Mouse (Mus musculus) right cerebral cortex, adult 2 months (tissue): ENCODE measurements around the gene Nkx6-1.

Experiments
- DNase-seq, 2 experiments: peaks; one replicate each; pipeline ENCODE4 v3.0.0; 2021 to 2022; ENCODE audit warnings: low spot score in 2 of 2

The Nkx6-1 gene

GRCm38 (mm10) chr5:101664945-101665615 lies at the start of gene Nkx6-1:
Gene Nkx6-1, minus strand, starts transcription at chr5:101664996.
- no peak for DNase-seq

DNA sequence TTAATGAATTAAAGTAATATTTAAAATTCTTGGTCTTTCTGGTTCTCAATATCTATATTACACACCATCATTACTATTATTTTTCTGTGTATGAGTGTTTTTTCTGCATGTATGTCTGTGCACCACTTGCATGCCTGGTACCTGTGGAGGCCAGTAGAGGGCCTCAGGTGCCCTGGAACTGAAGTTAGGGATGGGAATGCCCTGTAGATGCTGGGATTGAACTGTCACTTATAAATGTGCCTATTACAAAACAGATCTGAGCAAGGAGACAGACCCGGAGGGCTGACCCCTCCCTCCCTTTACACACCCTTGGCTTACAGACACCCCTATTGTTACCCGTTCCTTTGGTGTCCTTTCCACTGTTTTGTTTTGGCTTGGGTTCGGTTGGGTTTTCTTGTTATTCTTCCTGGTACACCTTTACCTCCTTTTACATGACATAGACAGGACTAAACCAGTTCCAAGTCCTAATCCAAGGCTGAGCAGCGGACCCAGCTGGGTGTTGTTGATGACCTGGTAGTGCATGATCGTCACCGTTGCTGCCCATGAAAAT lies 48.3 kb upstream of the Nkx6-1 start:
- peak in 1 of 2 experiments; percentile 4 for DNase-seq

DNA sequence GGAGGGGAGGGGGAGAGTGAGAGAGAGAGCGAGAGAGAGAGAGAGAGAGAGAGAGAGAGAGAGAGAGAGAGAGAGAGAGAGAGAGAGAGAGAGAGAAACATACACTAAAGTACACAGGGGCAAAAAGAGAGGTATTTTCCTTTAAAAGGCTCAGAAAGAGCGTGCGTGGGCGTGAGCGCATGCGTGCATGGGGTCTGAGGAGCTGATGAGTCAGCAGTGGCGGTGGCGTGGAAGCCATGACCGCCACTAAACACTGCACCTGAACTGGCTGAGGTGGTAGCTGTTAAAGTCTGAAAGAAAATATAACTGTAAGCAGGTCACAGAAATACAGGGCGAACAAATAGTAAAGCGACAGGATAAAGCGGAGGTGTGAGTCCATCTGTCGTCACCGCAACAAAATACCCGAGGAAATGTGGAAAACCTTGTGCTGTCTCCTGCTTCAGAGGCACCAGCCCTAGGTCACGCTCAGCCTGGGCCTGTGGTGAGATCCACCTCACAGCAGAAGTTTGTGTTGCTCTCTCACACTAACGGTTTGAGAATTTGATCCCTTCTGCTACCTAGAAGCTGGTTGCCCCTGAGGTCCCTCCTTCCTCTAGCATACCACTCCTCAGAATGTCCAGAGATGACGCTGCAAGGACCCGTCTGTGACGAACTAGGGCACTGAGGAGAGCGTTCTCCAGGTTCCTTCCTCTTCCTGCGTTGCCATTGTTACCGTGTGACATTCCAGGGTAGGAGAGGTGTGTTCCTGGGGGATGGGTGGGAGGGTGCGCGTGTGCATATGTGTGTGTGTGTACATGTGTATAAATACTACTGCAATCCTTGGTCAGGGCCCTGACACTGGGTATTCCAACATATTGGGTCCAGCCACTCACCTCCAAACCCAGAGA lies 38.8 kb upstream of the Nkx6-1 start:
- DNase-seq = peak; percentile 5 to 18

- DNase-seq = no peak
Observed at GRCm38 (mm10) chr5:101702636-101703035, 37.8 kb upstream of the Nkx6-1 start.

DNA sequence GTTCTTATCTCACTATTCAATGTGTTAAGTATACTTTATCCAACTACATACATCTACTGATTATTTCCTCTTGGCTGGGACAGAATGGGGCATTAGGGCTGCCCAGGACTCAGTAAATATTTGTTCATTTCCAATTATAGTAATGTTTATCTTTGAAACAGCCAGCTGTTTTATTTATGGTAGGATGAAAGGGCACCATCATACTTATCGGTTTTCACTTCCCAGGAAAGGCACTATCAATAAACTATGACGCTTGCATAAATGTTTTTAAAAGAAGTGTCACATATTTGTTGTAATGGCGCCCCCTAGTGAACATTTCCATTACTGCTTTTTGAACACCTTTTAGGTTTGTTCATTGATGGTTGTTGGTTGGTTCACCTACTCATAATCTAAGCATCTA lies 35.8 kb upstream of the Nkx6-1 start:
- peak; percentile 21 to 69 for DNase-seq

GRCm38 (mm10) chr5:101688581-101688980 lies 23.8 kb upstream of the Nkx6-1 start:
- DNase-seq = peak in 1 of 2 experiments; percentile 5

GRCm38 (mm10) chr5:101683340-101683739 lies 18.5 kb upstream of the Nkx6-1 start:
- DNase-seq = no peak

GRCm38 (mm10) chr5:101680338-101680737 lies 15.5 kb upstream of the Nkx6-1 start:
- no peak for DNase-seq

DNA sequence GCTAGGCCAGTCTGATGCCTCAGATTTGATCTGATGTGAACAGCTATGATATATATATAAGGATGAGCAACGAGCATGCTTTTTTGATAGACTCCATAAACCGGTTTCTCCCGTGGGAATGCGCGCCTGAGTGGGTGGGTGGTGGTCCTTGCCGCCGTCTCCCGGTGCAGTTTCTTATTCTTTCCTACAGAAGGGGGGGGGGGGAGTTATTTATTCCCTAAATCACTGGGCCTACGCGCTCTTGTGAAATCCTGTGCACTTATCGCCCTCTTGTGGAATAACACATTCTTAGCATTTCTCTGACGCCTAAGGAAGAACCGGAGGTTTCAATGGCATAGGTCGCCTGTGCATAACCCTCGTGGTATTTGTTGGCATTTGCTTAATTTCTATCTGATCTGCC lies 4.6 kb upstream of the Nkx6-1 start:
- DNase-seq = no peak

DNA sequence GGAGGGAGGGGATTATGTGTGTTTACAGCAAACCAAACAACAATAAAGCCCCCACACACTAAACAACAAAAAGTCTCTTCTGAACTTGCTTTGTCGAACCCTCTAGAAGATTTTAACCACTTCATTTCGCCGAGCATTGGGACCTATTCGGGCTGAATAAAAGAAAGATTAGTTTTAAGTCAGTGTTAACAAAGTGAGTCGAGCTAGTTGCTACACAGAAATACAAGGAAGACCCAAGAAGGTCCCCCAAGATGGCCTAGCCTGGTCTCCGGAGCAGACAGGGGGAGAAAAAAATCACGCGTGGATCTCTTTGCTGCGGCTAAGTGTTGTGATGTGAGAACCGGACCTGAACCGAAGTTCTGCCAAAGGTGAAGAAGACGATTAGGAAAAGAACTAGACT lies 3.7 kb upstream of the Nkx6-1 start:
- DNase-seq = no peak

GRCm38 (mm10) chr5:101668028-101668427 lies 3.2 kb upstream of the Nkx6-1 start:
- DNase-seq = no peak

DNA sequence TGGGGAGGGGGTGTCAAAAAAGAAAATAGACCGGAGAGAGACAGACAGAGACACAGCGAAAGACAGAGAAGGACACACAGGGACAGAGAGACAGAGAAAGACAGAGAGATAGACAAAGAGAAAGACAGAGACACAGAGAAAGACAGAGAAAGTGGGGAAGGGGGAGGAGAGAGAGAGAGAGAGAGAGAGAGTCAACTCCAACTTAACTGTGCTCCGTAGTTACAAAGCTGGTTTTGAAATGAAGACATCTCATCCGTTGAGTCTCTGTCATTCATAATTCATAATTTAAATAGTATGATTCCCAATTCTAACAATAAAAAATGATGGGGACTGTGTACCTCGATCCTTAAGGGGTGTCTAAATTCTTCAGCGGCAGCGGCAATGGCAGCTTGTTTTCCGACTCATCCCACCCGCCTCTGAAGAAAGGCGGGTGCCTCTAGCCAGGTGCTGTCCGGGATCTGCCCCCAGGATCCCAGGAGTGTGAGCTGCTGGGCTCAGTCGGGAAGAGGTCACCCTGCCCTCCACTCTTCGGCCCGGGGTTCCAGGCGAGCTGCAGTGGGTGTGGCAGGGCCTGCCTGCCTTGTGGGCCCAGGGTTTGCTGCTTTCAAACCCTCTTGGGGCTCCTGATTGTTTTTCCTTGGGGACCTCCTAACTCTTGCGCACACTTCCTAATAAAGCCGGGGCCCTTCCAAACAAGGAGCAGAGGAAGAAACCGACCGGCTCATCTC lies 2.6 kb upstream of the Nkx6-1 start:
- DNase-seq = no peak

DNA sequence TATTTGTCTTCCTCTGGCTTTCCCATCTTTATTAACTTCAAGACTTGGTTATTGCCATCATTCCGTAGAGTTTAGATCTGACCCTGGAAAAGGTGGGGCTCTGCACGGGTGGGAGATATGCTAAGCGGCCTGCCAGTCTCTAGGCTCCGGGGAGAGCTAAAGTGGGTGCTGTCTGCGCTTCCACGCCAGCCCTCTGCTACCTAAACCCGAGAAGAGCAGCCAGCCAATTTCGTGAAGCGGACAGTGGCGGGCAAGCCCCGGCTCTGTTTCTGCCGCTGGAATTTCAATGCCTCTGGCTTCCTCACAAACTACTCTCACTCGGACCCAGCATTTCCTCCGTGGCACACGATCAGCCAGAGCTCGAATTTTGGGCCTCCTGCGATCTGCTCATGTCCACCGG lies 1.9 kb upstream of the Nkx6-1 start:
- no peak for DNase-seq

DNA sequence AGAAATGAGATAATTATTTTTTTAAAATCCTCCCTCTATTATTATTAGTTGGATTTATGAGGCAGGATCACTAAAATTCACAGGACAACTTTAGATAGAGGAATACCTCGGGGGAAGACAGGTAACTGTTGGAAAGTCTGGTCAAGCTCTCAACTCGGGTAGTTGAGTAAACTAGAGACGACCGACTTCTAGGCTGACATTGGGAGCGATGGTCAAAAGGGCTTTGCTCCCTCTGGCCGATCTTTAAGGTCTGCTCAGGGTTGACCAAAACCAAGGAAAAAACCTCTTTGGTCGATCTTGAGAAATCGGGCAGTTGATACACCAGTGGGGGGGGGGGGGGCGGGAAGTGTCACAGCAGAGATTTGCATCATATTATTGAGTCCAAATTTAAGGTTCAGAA lies 1.3 kb upstream of the Nkx6-1 start:
- DNase-seq = no peak

DNA sequence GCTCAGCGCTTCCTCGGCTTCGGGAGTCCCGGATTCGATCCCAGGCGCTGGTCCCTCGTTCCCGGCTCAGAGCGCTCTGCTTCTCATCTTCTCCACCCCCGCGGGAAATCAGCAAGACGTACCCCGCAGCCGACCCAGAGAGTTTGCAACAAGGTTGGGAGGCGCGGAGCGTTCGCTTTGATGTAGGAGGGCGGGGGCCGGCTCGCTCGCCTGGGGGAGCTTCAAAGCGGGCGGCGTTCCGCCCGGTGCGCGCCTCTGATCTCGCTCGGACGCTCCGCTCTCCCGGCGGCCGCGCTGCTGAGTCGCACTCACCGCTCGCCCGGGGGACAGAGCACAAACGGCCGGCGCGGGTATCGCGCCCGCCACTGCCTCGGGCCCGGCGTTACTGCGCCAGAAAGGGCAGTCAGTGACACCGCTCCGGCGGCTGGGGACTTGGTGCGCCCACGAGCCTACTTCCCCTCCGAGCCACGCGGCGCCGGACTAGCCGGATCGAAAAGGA lies 324 bp downstream of the Nkx6-1 start:
- no peak for DNase-seq

DNA sequence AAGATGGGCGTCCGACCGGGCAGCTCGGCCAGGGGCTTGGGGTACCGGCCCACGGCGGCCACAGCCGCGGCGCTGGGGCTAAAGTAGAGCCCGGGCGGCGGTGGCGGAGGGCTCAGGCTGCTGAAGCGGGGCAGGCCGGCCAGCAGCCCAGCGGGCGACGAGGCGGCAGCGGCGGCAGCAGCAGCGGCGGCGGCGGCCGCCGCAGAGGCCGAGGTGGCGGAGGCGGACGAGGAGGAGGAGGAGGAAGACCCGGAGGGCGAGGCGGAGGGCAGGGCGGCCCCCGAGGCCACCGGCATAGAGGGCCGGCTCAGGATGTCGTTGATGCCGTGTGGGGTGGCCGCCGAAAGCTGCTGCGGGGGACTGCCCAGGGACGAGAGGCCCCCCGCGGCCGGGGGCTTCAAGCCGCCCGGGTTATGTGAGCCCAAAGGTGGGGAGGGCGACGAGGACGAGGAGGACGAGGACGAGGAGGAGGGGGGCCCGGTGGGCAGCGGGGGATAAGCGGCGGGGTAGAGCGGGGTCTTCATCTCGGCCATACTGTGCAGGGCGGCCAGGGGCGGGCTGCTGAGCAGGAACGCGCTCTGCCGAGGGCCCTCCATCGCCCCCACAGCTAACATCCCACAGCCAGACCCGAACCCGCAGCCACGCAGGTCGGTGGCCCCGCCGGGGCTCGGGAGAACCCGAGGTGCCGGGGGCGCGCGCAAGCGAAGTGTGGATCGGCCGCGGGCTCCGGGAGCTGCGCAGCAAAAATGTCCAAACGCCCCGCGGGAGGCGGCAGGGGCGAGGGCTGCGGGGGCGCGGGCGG lies 974 bp downstream of the Nkx6-1 start:
- DNase-seq = no peak

DNA sequence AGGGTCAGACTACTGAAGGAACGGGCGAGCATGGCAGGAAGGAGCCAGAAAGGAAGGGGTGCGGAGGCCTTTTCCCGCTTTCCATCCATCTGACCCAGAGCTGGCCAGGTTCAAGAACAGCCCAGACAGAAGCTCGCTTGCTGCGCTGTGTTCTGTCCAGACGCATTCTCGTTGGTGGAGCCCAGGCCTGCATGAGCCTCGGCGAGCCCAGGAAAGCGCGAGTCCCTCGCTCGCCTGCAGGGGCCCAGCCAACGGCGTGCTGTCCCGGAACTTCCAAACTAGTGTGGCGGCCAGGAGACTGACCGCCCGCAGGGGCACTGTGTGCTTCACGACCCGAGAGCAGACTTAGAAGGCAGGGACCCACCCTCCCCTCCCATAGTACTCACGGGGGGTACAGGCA lies 1.6 kb downstream of the Nkx6-1 start:
- DNase-seq = no peak

DNA sequence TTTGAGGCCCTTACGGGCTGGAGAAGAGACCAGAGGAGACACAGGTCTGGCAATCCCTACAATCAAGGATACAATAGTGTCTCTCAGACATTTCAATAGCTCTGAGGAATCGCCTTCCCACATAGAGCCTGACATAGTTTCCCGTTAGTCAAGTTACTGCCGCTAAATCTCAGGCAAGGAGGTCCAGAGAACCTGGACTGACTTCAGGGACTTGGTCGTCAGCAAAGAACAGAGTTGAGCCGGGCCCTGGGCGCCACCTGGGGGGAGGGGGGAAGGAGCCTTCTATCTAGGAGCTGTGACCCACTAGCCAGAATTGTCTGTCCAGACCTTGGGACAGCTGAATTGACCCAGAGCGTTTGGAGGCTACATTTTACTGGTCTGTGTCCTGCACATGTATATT lies 2.3 kb downstream of the Nkx6-1 start:
- no peak for DNase-seq

GRCm38 (mm10) chr5:101661561-101662211 lies 3.1 kb downstream of the Nkx6-1 start:
- no peak for DNase-seq

GRCm38 (mm10) chr5:101660666-101661065 lies 4.1 kb downstream of the Nkx6-1 start:
- DNase-seq = no peak
